Mouse (Mus musculus) C2C12 (cell line): ENCODE data around the gene Kyat1.
"Not testable (repeated sequence)": the region's sequence is repeated elsewhere in the genome, so short reads cannot be mapped to it uniquely, and the experiment has no call there.

Source experiments
- CEBPB ChIP-seq: IDR thresholded peaks from one replicate; pipeline ENCODE4 v1.6.1; 2011; ENCODE audit warnings: low read depth, mild to moderate bottlenecking, control low read depth, moderate library complexity
- CTCF ChIP-seq: IDR thresholded peaks from one replicate; pipeline ENCODE4 v1.5.1; 2011; ENCODE audit not compliant: control insufficient read depth, insufficient read depth, insufficient read length
- MAX ChIP-seq: IDR thresholded peaks from one replicate; pipeline ENCODE4 v1.6.1; 2011; ENCODE audit warnings: mild to moderate bottlenecking, control low read depth
- USF1 ChIP-seq: IDR thresholded peaks from one replicate; pipeline ENCODE4 v1.6.1; 2011; ENCODE audit warnings: low read depth, mild to moderate bottlenecking, control low read depth, moderate library complexity

DNA sequence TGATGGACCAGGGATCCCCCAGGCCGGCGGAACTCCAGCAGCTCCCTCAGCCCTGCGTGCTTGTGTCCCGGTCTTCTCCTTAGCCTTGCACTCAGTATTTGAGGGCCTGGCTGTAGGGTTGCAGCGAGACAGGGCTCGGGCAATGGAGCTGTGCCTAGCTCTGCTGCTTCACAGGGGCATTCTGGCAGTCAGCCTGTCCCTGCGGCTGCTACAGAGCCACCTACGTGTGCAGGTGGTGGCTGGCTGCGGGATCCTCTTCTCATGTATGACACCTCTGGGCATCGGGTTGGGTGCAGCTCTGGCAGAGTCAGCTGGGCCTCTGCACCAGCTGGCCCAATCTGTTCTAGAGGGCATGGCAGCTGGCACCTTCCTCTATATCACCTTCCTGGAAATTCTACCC, 45.8 kb downstream of the Kyat1 start:
- not testable (repeated sequence) for TF ChIP-seq CTCF, MAX, CEBPB, USF1
